Mouse (Mus musculus): ENCODE results near the gene Slc22a12. TPM values are rescaled to one million over a fixed set of nuclear protein-coding genes. Genes with fewer than 3 reads are reported as not detected.

The Slc22a12 gene
- total RNA-seq, 4 experiments from 2014 or later = not detected

DNA sequence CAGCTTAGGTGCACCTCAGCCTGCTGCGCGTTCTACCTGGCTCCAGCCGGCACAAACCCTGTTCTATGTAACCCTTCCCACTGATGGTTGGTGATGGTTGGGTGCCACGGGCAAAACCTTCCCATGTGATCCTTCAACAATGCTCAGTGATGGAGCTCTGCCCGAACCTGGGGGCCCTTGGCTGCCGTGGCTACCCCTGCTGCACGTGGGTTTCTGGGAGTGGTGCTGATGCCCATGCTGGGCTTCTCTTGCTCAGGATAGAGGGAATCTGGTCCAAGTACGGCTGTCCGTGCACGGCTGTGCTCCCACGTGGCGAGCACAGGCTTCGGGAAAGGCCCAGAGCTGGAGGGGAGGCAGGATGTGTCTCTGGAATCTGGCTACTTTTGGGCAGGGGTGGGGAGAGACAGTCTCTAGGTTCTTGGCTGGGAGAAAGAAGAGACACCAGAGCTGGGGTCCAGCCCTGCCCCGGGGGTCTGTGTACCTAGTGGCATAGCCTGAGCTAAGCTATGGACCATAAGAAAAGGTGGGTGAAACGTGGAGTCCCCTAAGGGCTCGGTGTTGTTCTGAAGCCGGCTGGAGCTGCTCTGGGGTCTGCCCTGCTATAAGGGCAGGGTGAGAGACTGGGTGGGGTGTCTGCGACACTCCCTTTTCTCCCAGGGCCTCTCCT is 48.2 kb downstream of the Slc22a12 start:
- no peak for DNase-seq (ENCODE audit: low spot score in 2 of 2)

DNA sequence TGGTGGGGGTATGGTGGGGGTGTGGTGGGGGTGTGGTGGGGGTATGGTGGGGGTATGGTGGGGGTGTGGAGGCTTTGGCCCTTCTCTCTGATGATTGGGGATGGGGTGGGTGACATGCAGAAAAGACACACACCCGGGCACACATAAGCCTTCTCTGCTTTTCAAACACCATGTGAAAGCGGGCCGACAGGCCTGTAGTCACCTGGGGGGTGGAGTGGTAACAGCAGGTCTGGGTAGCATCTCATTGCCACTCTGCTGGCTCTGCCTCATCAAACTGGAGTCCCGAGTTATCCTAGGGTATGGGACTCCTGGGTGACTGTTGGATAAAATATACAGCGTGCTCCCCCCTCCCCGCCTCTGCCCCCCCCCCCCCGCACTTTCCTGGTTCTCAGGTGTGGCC is 48.8 kb downstream of the Slc22a12 start:
- no peak for DNase-seq (ENCODE audit: low spot score in 2 of 2)

DNA sequence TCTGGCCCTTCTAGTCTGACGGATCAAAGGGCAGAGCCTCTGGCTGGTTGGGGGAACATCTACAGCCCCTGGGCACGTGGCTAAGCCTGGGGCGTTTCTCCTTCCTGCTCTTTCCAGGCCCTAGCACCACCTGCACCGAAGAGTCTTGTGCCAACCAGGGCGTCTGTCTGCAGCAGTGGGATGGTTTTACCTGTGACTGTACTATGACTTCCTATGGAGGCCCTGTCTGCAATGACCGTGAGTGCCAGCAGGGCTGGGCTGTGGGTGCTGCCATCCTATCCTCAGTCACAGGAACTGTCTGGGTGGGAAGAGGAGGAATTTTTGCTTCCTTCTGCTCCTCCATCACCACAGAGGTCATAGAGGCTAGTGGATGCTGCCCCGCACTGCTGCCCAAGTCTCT is 49.6 kb downstream of the Slc22a12 start:
- DNase-seq (ENCODE audit: low spot score in 2 of 2) = no peak

DNA sequence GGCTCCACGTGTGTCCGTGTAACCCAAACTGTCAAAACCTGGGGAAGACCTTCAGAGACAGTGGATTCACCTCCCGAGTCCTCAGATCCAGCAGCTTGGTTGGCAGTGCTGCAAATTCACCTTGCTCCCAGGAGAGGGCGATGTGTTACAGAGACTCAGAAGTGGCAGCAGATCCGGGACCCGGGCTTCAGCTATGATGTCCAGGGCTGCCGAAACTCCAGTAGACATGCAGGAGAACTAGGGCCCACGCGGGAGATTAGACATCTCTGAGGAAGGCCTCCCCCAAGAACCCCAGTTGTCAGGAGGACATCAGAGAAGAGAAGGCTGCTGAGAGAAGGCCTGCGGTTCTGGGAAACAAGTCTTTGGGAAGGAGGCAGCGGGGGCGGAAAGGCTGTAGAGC is 50.7 kb downstream of the Slc22a12 start:
- DNase-seq (ENCODE audit: low spot score in 2 of 2) = peak in 1 of 2 experiments; percentile 24

DNA sequence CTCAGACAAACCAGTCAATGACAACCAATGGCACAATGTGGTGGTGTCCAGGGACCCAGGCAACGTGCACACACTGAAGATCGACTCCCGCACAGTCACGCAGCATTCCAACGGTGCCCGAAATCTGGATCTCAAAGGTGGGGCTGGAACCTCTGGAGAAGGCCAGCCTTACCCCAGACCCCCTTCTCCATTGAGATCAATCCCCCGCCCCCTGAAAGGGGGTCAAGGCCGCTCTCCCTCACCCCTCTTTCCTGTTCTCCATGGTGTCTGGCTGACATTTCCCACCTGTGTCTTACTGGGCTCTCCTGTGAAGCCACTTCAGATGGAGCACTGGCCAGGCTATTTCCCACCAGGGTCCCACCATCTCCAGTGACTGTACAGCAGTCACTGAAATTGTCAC is 51.3 kb downstream of the Slc22a12 start:
- no peak for DNase-seq (ENCODE audit: low spot score in 2 of 2)

DNA sequence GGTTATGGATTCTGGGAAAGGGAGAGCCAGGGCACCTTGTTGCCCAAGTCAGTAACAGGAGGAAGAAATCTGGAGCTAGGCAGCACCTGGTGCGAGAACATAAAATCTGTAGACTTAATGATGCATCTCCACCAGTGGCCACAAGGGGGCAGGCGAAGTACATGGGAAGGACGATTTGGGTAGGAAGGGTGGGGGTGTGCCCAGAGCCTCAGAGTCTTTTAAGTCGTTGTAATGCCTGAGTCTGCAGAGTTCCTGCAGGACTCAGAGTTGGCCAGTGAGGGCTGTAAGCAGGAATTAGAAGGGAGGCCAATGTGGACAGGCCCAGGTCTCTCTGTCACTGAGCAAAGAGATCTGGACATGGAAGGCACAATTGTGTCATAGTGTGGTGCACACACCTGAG is 53.8 kb downstream of the Slc22a12 start:
- peak; percentile 64 to 74 for DNase-seq (ENCODE audit: low spot score in 2 of 2)

Small RNA genes within 50 kb of the gene (microRNA-seq; reads per million reads assigned to microRNA genes)
- not detected for gene Gm26460

Other genes with a start within 250 kb of the Slc22a12 start
- gene Cdc42bpg, start 236.6 kb downstream of the Slc22a12 start, total RNA-seq (2022) = 10 to 100 TPM in 1 of 4 experiments, 1 to 10 TPM in 3; 7.6 to 11.5 (median 8.5) TPM
- gene Men1, start 208.1 kb downstream of the Slc22a12 start, total RNA-seq (2022) = 1 to 10 TPM; 5.3 to 7.9 (median 6.3) TPM
- gene Map4k2, start 201.9 kb downstream of the Slc22a12 start, total RNA-seq (2022) = 10 to 100 TPM in 1 of 4 experiments, 1 to 10 TPM in 3; 6.9 to 10.7 (median 8.0) TPM
- gene Sf1, start 179.3 kb downstream of the Slc22a12 start, total RNA-seq (2022) = 10 to 100 TPM; 69.0 to 88.0 (median 73.8) TPM
- 1,000 to 10,000 TPM; 8,302 to 9,332 (median 8,668) TPM for gene Pygm, start 158.6 kb downstream of the Slc22a12 start, total RNA-seq (2022)
- 10 to 100 TPM in 2 of 4 experiments, 1 to 10 TPM in 2; 7.4 to 19.6 (median 11.1) TPM for gene Rasgrp2, start 143.7 kb downstream of the Slc22a12 start, total RNA-seq (2022)
- 1 to 10 TPM in 2 of 4 experiments, under 1 TPM in 2; 0.31 to 1.8 (median 1.0) TPM for gene Nrxn2, start 124.3 kb downstream of the Slc22a12 start, total RNA-seq (2022)

Measured in gastrocnemius, adult 8-10 months (tissue).